Mouse (Mus musculus): ENCODE data around the gene Sat2. TPM values are rescaled to one million over a fixed set of nuclear protein-coding genes. Genes with fewer than 3 reads are reported as not detected.
"Not testable (repeated sequence)": the region's sequence is repeated elsewhere in the genome, so short reads cannot be mapped to it uniquely, and the experiment has no call there.

Sat2 gene
- polyA plus RNA-seq, 1 experiment from 2014 or later, result 10.2 TPM

DNA sequence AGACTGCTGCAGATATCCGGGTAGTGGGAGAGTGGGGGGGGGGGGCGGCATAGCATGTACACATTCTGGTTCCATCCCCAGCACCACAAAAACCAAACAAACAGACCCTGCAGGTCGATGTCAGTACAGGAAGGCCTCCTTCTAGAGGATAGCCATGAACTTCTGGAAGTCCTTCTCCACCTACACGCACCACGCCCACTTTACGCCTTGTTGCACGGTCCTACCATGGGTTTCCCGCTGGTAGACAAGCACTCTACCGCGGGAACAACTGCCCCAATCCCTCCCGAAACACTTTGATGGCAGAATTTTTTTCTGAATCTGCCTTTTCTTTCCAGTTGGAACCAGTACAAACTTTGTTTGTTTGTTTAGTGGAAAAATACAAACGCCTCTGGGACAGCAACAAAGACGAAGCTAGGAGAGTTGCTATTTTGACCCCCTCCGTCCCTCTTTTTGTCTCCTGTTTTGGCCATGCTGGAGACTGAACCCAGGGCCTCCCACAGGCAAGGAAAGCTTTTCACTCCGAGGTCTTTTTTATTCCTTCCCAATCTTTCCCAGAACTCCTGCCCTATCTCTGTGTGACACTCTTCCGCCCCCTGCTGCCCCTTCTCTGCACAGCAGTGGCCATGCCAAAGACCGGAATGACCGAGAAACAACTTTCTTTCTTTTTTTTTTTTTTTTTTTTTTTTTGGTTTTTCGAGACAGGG is 8.1 kb upstream of the Sat2 start:
- no peaks in the 10 kb centered on the region for H3K9me3 ChIP-seq (replicated peaks)
- H3K36me3 ChIP-seq (replicated peaks), result no peaks in the 10 kb centered on the region
- H3K27ac ChIP-seq (replicated peaks), result 0 out of 2 replicates have a peak overlapping the region, but pooled peaks have one; percentile 55
- peaks cover 20% of the 10 kb centered on the region for H3K27me3 ChIP-seq
- WGBS (ENCODE audit: insufficient replicate concordance), result 6% methylated on average over 19 of the region's 19 CpGs
- peak overlapping the region; percentile 91 for H3K4me2 ChIP-seq
- H3K4me3 ChIP-seq (replicated peaks), result peak overlapping the region; percentile 57
- H3K4me1 ChIP-seq (replicated peaks), result peaks cover 53% of the 10 kb centered on the region
- ATAC-seq (ENCODE audit: insufficient read depth), result peak; percentile 63
- H3K9ac ChIP-seq, result peak overlapping the region; percentile 58; the same call in 1 of the 2 replicates

GRCm38 (mm10) chr11:69614257-69614588 is 7.6 kb upstream of the Sat2 start:
- ATAC-seq (ENCODE audit: insufficient read depth); H3K27ac ChIP-seq (replicated peaks); H3K9me3 ChIP-seq (replicated peaks); H3K36me3 ChIP-seq (replicated peaks): not testable (repeated sequence)
- peaks cover 48% of the 10 kb centered on the region for H3K4me1 ChIP-seq (replicated peaks)
- peak overlapping the region; percentile 57 for H3K4me3 ChIP-seq (replicated peaks)
- H3K9ac ChIP-seq, result 0 out of 2 replicates have a peak overlapping the region, but pooled peaks have one; percentile 58
- 42% methylated on average over 11 of the region's 11 CpGs for WGBS (ENCODE audit: insufficient replicate concordance)
- H3K4me2 ChIP-seq, result peak overlapping the region; percentile 91
- peaks cover 20% of the 10 kb centered on the region for H3K27me3 ChIP-seq

DNA sequence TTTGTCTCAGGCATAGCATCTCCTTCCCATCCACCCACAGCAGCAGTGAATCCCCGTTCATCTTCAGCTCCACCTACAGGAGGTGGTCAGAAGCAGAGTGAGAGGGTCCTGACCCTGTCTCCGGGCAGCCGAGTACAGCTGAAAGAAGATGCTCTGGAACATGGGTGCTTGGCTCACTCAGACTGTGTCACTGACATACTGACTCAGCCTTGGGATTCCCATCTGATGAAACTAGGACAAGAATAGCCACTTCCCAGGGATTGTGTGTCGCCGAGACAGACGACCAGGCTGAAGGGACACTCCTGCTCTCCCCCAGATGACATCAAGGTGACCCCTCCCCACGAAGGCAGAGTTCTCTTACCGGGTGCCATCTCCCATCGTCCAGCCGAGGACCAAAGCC is 5.0 kb upstream of the Sat2 start:
- Histone ChIP-seq H3K36me3 (replicated peaks) (no peaks in the 10 kb centered on the region), H3K27ac (replicated peaks) (no peak overlapping the region), H3K9ac (0 out of 2 replicates have a peak overlapping the region, but pooled peaks have one; percentile 35), H3K4me1 (replicated peaks) (peaks cover 53% of the 10 kb centered on the region), H3K4me2 (peak overlapping the region; percentile 32; the same call in 1 of the 2 replicates), H3K9me3 (replicated peaks) (no peaks in the 10 kb centered on the region), H3K27me3 (peaks cover 20% of the 10 kb centered on the region), H3K4me3 (replicated peaks) (no peak overlapping the region)
- WGBS (ENCODE audit: insufficient replicate concordance), result 46% methylated on average over 10 of the region's 10 CpGs
- no peak for ATAC-seq (ENCODE audit: insufficient read depth)

DNA sequence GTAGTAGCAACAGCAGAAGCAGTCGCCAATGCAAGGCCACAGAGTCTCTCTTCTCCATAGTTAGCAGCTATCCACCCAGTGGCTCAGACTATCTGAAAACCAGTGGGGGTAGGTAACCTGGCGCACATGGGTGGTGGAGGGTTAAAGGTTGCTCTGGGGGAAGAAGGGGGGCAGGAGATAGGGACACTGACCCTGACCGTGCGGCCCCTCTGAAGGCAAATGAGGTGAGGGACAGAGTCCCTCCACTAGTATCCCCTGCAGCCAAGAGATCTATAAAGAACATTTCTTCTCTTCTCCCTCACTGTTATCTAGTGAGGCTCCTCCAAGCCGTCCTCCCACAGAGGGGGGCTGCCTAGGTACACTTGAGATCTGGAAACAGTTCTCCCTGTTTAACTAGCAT is 4.0 kb upstream of the Sat2 start, which contains the start of gene Shbg:
Gene Shbg (minus strand): TSS at position 101 of the 400 bp plus-strand sequence.
- Histone ChIP-seq H3K27me3 (peaks cover 20% of the 10 kb centered on the region), H3K27ac (replicated peaks) (no peak within 1 kb of the TSS; the same call in 1 of the 2 replicates), H3K4me3 (replicated peaks) (no peak within 1 kb of the TSS), H3K36me3 (replicated peaks) (no peaks in the 10 kb centered on the region), H3K9ac (peak within 1 kb of the TSS; percentile 35; the same call in 1 of the 2 replicates), H3K4me1 (replicated peaks) (peaks cover 58% of the 10 kb centered on the region), H3K4me2 (peak within 1 kb of the TSS; percentile 32), H3K9me3 (replicated peaks) (no peaks in the 10 kb centered on the region)
- no peak for ATAC-seq (ENCODE audit: insufficient read depth)
- 41% methylated on average over 5 of the region's 5 CpGs for WGBS (ENCODE audit: insufficient replicate concordance)

GRCm38 (mm10) chr11:69620394-69621081 is 1.3 kb upstream of the Sat2 start:
- ATAC-seq (ENCODE audit: insufficient read depth), result 0 out of 2 replicates have a peak, but pooled peaks have one; percentile 50
- no peak overlapping the region for H3K9ac ChIP-seq
- H3K36me3 ChIP-seq (replicated peaks), result no peaks in the 10 kb centered on the region
- H3K9me3 ChIP-seq (replicated peaks), result no peaks in the 10 kb centered on the region
- H3K4me3 ChIP-seq (replicated peaks), result no peak overlapping the region
- peaks cover 15% of the 10 kb centered on the region for H3K27me3 ChIP-seq
- peaks cover 45% of the 10 kb centered on the region for H3K4me1 ChIP-seq (replicated peaks)
- peak overlapping the region; percentile 72 for H3K27ac ChIP-seq (replicated peaks)
- peak overlapping the region; percentile 34 for H3K4me2 ChIP-seq
- WGBS (ENCODE audit: insufficient replicate concordance), result 39% methylated on average over 7 of the region's 7 CpGs

DNA sequence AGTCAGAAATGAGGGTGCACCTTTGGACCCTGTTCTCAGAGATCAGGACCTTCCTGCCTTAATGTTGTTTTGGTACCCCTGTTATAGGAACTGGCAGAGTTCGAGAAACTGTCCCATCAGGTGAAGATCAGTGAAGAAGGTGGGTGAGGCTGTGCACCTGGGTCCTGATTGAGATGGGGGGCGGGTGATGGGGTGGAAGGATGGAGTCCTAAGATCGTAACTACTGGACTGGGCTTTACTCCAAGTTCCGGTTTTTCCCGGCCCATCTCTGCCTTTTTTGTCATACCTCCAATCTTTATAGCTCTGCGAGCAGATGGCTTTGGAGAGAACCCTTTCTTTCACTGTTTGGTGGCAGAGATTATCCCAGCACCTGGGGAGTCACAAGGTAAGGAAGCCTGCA is 582 bp downstream of the Sat2 start:
- 46% methylated on average over 6 of the region's 6 CpGs for WGBS (ENCODE audit: insufficient replicate concordance)
- Histone ChIP-seq H3K27me3 (peaks cover 7% of the 10 kb centered on the region; the same call in 1 of the 2 replicates), H3K9ac (peak overlapping the region; percentile 59), H3K4me2 (peak overlapping the region; percentile 83), H3K36me3 (replicated peaks) (no peaks in the 10 kb centered on the region), H3K27ac (replicated peaks) (no peak overlapping the region), H3K4me1 (replicated peaks) (peaks cover 42% of the 10 kb centered on the region), H3K9me3 (replicated peaks) (no peaks in the 10 kb centered on the region), H3K4me3 (replicated peaks) (peak overlapping the region; percentile 62)
- no peak for ATAC-seq (ENCODE audit: insufficient read depth)

- 53% methylated on average over 4 of the region's 4 CpGs for WGBS (ENCODE audit: insufficient replicate concordance)
- H3K27me3 ChIP-seq, result peaks cover 2% of the 10 kb centered on the region; the same call in 1 of the 2 replicates
- no peaks in the 10 kb centered on the region for H3K9me3 ChIP-seq (replicated peaks)
- no peak overlapping the region for H3K4me3 ChIP-seq (replicated peaks)
- no peaks in the 10 kb centered on the region for H3K36me3 ChIP-seq (replicated peaks)
- peaks cover 36% of the 10 kb centered on the region for H3K4me1 ChIP-seq (replicated peaks)
- peak overlapping the region; percentile 83 for H3K4me2 ChIP-seq
- no peak overlapping the region for H3K27ac ChIP-seq (replicated peaks)
- ATAC-seq (ENCODE audit: insufficient read depth), result no peak
- no peak overlapping the region for H3K9ac ChIP-seq
Observed at GRCm38 (mm10) chr11:69623006-69623405, 1.2 kb downstream of the Sat2 start.

- not testable (repeated sequence) for ATAC-seq (ENCODE audit: insufficient read depth); H3K9me3 ChIP-seq (replicated peaks); H3K36me3 ChIP-seq (replicated peaks); H3K27ac ChIP-seq (replicated peaks); H3K27me3 ChIP-seq; H3K4me3 ChIP-seq (replicated peaks); H3K9ac ChIP-seq; H3K4me2 ChIP-seq
- WGBS (ENCODE audit: insufficient replicate concordance), result 61% methylated on average over 2 of the region's 2 CpGs
- peaks cover 36% of the 10 kb centered on the region for H3K4me1 ChIP-seq (replicated peaks)
Observed at GRCm38 (mm10) chr11:69624339-69624738, 2.5 kb downstream of the Sat2 start.

DNA sequence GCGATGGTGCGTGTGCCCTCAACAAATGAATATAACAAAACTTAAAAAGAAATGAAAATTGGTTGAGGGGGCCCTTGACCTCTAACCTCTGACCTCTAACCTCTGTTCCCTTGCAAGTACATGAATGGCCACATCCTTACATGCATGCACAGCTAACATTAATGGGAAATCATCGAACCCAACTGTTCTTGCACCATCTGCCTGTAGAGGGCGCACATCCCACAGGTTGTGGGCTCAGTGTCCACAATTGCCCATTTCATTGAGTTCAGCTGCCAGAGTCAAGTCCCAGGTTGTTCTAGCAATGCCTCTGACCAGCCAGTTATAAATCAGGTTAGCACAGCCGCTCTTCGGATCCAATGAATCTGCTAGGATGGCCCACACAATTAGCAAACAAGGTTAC is 6.5 kb downstream of the Sat2 start:
- Histone ChIP-seq H3K27ac (replicated peaks) (no peak overlapping the region), H3K4me3 (replicated peaks) (no peak overlapping the region), H3K36me3 (replicated peaks) (no peaks in the 10 kb centered on the region), H3K27me3 (no peaks in the 10 kb centered on the region), H3K9ac (no peak overlapping the region), H3K4me1 (replicated peaks) (peaks cover 12% of the 10 kb centered on the region), H3K9me3 (replicated peaks) (no peaks in the 10 kb centered on the region), H3K4me2 (no peak overlapping the region)
- ATAC-seq (ENCODE audit: insufficient read depth), result no peak
- 30% methylated on average over 6 of the region's 6 CpGs for WGBS (ENCODE audit: insufficient replicate concordance)

DNA sequence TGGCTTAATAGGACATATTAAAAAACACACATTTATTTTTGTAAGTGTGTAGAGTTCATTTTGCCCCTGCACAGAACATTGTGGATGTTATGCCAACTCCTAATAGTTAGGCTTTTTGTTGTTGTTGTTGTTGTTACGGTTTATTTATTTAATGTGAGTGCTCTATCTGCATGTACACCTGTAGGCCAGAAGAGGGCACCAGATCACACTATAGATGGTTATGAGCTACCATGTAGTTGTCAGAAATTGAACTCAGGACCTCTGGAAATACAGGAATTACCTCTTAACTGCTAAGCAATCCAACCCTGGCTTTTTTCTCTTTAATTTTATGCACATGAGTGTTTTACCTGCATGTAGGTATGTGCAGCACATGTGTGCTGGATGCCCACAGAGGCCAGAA is 8.0 kb downstream of the Sat2 start:
- H3K36me3 ChIP-seq (replicated peaks), result no peaks in the 10 kb centered on the region
- H3K4me2 ChIP-seq, result no peak overlapping the region
- no peaks in the 10 kb centered on the region for H3K27me3 ChIP-seq
- no peak overlapping the region for H3K4me3 ChIP-seq (replicated peaks)
- ATAC-seq (ENCODE audit: insufficient read depth), result no peak
- H3K4me1 ChIP-seq (replicated peaks), result peaks cover 27% of the 10 kb centered on the region
- H3K27ac ChIP-seq (replicated peaks), result no peak overlapping the region
- H3K9ac ChIP-seq, result no peak overlapping the region
- no peaks in the 10 kb centered on the region for H3K9me3 ChIP-seq (replicated peaks)
- WGBS (ENCODE audit: insufficient replicate concordance), result 58% methylated on average over 1 of the region's 1 CpGs

DNA sequence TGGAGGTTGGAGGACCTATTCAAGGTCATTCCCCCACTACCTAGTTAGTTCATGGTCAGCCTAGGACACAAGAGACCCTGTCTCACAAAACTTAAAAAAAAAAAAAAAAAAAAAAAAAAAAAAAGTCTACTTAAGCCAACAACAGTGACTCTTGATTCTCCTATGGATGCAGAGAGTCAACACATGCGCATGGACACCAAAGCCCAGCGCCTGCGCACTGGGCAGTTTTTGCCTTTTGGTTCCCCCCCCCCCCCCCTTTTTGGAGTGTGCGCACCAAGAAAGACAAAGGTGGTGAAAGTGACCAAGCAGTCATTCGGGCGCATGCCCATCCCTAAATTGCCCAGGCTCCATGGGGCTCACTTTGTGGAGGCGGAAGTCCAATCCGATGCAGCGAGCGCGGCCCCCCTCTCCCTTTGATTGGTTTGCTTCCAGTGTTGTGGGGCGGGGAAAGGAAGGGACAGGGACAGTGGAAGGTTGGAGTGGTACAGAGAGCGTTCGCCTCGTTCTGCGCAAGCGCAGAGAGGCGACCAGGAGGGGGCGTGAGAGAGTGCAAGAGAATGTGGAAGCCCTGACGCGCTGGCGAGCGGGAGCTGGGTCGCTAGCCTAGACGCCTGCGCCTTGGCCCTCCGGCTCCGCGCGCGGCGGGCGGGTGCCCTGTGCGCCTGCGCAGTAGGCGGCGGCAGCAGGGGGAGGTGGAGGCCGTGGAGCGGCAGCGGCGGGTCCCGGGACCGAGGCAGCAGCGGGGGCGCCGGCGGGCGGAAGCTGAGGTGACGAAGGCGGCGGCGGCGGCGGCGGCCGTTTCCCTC is 10.7 kb downstream of the Sat2 start, which contains the start of gene Fxr2:
Gene Fxr2 (plus strand): TSS at position 707 of the 806 bp plus-strand sequence.
- Histone ChIP-seq H3K36me3 (replicated peaks) (peaks cover 10% of the 10 kb centered on the region), H3K9me3 (replicated peaks) (no peaks in the 10 kb centered on the region), H3K27ac (replicated peaks) (peak within 1 kb of the TSS; percentile 93), H3K4me2 (peak within 1 kb of the TSS; percentile 76), H3K9ac (peak within 1 kb of the TSS; percentile 99), H3K4me1 (replicated peaks) (peaks cover 43% of the 10 kb centered on the region), H3K4me3 (replicated peaks) (peak within 1 kb of the TSS; percentile 94), H3K27me3 (no peaks in the 10 kb centered on the region)
- peak; percentile 97 for ATAC-seq (ENCODE audit: insufficient read depth)
- WGBS (ENCODE audit: insufficient replicate concordance), result 0% methylated on average over 51 of the region's 56 CpGs

Measured in liver, embryonic 15.5 days (tissue).